Mouse (Mus musculus): ENCODE data around the gene Rab24.

The Rab24 gene

GRCm38 (mm10) chr13:55321434-55322129 lies at the start of gene Rab24:
Gene Rab24 (minus strand): TSS chr13:55321946.
- DNase-seq, result peak; percentile 88 to 91

DNA sequence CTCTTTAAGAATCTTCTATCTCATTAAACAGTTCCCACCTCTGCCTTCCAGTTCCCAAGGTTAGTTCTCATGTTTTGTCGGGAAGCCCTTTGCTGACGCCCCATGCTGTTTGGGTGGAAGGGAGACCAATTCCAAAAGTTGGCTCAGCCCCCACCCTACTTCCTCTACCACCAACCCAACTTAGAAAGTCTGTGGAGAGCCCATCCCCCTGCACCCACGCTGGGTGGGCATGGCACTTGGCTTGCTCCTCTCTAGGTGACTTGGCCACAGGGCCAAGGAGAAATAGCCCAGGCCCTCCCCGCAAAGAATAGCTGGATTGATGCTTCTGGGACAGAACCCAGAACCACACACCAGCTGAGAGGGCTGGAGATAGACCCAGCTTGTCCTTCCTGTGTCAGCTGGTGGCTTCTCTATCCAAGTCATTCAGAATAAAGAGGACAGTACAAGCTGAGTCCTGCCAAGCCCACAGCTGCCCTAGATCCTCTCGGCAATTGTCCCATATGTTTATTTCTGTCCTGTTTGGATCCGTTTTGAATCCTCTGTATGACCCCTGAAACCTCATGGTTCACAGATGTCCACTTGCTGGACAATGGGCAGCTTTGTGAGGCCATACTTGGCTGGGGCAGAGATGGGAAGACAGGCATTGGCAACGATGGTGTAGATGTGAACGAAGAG lies 49.4 kb upstream of the Rab24 start:
- peak in 1 of 2 experiments; percentile 35 for DNase-seq

GRCm38 (mm10) chr13:55370234-55370633 lies 48.5 kb upstream of the Rab24 start:
- DNase-seq, result no peak

DNA sequence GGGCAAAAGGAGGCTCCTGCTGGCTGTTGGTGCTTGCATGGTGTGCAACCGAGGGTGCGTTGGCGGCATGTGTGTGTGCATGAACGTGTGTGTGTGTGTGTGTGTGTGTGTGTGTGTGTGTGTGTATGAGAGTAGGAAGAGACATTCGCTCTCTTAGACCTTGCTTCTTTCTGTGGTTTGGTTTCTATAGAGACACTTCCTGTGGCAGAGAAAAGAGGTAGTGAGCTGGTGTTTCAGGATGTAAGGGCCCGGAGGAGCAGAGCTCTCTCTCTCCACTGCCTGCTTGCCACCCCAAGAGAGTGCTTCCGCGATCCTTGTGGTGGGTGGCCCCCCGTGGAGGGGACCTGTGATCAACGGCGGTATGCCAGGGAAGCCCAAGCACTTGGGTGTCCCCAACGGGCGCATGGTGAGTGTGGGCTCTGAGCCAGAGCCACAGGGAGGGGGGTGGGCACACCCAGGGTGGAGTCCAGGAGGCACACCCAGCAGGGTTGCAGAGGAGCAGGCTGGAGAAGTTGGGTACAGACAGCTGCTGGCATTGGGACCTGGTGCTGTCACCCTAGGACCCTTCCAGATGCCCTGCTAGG lies 47.9 kb upstream of the Rab24 start, which contains the start of gene Rgs14:
Gene Rgs14, plus strand, starts transcription at position 202 of the 584 bp plus-strand sequence.
- DNase-seq, result peak; percentile 84 to 90

- peak in 1 of 2 experiments; percentile 38 for DNase-seq
Measured at GRCm38 (mm10) chr13:55368401-55368800, 46.7 kb upstream of the Rab24 start.

DNA sequence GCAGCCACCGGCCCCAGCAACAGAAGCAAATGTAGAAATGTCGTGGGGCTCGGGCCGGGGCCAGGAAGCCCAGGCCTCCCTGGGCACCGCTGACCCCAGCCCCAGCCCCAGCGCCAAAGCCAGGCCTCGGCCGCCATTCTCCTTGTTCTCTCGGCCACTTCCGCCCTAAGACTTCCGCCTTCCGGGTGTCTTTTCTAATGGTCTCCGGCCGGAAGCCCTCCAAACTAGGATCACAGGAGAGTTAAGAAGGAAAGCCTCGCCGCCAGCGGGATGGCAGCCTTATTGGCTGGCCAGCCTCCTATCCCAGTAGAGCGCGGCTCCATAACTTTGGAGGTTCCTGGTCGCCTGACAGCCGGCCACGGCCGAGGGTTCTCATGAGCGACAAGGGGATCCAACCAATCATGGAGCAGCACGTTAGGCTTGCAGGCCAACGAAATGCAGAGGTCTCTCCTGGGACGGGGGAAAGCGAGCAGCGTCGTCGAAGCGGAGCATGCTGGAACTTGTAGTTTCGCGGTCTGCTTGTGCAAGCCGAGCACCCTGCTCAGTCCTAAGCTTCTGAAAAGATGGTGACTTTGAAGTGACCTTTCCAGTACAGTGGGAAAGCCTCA lies 40.8 kb upstream of the Rab24 start, which contains the start of gene Lman2:
Gene Lman2, minus strand, starts transcription at position 331 of the 608 bp plus-strand sequence.
- peak; percentile 89 to 92 for DNase-seq

GRCm38 (mm10) chr13:55361974-55362452 lies 40.3 kb upstream of the Rab24 start:
- no peak for DNase-seq

- DNase-seq, result no peak
Measured at GRCm38 (mm10) chr13:55361145-55361544, 39.4 kb upstream of the Rab24 start.

GRCm38 (mm10) chr13:55346745-55347144 lies 25.0 kb upstream of the Rab24 start:
- no peak for DNase-seq

DNA sequence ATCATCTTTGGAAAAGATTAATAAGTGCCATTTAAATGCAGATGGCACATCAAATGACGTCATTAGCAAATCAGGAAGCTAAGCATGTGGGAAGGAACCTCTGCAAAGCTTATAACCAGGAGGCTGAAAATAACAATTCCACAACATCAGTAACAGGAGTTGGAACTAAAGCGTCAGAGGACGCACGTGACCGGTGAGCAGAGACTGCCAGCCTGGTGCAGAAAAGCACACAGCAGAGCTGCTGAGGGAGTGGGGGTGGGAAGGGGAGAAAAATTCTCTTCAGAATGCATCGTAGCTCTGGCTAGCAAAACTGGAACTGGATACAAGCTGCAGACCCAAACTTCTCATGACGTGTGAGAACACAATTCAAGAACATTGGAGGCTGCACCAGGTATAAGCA lies 22.5 kb upstream of the Rab24 start:
- no peak for DNase-seq

DNA sequence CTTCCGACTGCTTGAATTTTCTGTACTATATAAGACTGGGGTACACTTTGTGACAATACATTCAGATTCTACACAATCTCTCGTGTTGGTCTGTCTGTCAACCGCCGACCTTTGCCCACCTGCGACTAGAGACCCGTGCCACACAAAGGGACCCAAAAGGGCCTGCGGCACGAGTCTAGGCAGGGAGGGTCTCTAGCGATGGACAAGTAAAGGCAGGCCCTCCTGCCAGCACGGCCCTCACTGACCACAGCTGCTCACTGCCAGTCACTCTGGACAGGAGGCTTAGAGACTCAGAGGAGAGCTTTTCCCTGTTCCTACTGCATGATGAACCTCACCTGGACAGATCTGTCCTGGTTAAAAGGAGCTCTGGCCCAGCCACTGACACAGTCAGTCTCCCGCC lies 20.7 kb upstream of the Rab24 start:
- no peak for DNase-seq

DNA sequence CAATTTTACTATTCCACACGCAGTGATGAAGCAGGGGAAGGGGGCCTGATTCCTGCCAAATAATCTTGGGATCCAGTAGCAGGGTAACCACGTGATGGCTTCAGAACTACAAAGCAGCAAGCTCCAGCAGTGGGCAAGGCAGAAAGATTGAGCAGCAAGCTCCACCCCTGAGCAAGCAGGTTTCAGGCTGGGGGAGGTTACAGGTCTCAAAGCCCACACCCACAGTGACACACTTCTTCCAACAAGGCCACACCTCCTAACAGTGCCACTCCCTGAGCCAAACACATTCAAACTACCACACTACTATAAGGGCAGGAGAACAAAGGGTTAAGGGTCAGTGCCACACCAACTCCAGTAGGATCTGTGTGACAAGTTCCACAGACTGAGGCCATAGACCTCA lies 17.5 kb upstream of the Rab24 start:
- DNase-seq, result no peak

DNA sequence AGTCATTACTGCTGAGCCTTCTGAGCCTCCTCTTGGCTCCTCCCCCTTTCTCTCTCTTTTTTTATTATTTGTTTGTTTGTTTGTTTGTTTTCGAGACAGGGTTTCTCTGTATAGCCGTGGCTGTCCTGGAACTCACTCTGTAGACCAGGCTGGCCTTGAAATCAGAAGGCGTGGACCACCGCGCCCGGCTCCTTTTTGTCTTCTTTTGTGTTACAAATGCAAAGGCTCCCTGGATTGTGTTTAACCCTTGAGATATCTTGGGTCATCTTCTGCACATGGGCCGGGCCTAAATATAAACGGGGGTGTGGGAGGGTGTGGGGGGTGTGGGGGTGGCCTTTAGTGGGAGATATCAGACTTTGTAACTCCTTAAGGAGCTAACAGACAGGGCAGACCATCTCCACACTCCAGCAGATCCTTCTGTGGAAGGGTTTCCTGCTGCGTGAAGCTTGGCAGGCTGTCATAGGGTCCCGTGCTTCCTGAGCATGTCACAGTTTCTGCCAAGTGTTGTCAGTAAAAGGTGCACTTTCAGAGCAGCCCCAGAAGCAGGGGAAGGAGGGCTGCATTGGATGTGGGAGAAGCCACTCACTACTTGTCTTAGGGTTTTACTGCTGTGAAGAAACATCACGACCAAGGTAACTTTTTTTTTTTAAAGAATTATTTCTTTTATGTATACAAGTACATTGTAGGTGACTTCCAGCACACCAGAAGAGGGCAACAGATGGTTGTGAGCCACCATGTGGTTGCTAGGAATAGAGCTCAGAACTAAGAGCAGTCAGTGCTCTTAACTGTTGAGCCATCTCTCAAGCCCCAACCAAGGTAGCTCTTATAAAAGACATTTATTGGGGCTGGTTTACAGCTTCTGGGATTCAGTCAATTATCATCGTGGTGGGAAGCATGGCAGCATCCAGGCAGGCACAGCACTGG lies 16.6 kb upstream of the Rab24 start:
- DNase-seq, result no peak

GRCm38 (mm10) chr13:55337341-55337975 lies 15.7 kb upstream of the Rab24 start:
- no peak for DNase-seq

- DNase-seq, result no peak
Measured at GRCm38 (mm10) chr13:55335701-55336100, 14.0 kb upstream of the Rab24 start.

DNA sequence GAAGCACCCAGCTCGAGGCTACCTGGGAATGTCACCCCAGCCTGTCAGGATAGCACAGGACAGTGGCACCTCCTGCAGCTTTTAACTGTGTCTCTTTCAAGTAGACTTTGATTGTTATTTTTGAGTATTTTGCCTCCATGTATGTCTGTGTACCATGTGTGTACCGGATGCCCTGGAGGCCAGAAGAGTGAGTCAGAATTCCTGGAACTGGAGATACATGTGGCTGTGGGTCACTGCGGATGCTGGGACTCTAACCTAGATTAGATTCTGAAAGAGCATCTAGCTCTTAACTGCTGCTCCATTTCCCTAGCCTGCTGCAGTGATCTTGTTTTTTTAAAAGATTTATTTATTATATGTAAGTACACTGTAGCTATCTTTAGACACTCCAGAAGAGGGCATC lies 10.6 kb upstream of the Rab24 start:
- DNase-seq, result no peak

- DNase-seq, result no peak
Measured at GRCm38 (mm10) chr13:55330567-55331400, 9.0 kb upstream of the Rab24 start.

DNA sequence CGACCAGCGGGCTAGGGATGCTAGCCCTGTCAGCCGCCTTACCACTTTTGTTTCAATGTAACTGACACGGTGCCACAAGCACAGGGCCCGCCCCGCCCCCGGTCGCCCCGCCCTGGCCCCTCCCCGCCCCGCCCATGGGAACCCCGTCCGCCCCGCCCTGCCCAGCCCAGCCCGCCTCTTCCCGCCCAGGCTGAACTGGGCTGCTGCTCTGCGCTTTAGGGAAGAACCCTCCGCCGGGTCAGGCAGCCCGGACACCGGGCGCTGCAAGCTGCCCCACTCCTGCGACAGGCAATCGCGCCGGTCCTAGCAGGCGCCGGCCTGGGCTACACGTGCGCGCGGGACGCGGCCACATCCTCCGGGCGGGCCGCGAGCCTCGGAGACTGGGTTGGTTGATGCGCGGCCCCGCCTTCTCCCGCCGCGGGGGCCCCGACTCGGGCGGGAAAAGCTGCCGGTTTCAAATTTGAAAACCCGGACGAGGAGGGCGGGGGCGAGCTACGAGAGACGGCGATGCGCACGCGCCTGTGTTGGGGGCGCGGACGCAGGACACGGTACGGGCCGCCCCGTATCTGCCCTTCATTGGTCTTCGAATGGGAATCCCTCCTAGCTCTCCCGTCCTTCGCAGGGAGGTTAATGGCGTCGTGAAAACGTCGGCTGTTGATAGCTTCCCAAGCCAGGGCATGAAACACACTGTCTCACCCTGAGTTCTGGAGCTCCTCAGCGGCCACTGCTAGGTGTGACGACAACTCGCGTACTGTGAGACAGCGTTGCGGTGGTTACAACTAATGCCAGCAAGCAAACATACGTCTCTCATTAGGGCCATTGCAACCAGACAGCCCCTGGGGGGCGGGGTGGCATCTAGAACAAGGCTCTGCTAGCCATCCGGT lies 8.2 kb upstream of the Rab24 start, which contains the start of gene Mxd3:
Gene Mxd3, minus strand, starts transcription at position 141 of the 884 bp plus-strand sequence.
- peak; percentile 88 to 91 for DNase-seq

GRCm38 (mm10) chr13:55329109-55329682 lies 7.5 kb upstream of the Rab24 start:
- no peak for DNase-seq
